Mouse (Mus musculus): ENCODE data around the gene Pi4k2a.

DNA sequence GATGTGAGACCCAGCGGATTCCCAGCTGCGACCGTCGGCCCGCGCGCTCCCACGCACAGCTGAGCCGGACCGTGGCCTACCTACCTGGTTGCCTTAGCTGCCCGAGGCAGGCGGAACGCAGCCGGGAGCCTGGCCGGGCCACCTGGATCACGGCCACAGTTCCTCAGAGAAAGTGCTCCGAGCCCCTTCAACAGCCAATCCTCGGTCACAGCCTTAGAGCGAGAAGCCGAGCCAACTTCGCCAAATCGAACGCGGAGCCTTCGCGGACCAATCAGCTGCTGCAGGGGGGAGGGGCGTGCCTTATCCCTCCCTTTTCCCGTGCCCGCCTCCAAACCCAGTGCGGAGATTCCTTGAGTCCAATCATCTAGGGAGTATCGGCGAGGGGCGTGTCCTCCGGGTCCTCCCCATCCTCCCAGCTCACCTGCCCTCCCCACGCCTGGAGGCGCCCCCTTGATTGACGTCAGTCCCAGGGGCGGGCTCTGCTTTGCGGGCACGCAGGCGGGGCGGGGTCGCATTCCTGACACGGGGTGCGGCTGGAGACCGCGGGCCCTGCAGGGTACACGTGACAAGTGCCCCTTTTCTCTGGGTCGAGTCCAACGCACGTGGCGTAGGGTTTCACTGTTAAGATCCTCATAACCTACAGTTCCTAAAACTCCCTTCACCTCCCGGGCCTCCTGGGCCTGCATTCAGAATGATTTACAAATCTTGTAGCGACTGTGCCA lies 38.7 kb downstream of the Pi4k2a start, which contains the start of gene Avpi1:
- TF ChIP-seq CTCF (IDR thresholded peaks at IDR 0.05) (no peak), EP300 (IDR thresholded peaks at IDR 0.05) (peak; percentile 95)

Data from lung, postnatal 0 days (tissue).